Mouse (Mus musculus): ENCODE measurements around the gene Trappc11.

DNA sequence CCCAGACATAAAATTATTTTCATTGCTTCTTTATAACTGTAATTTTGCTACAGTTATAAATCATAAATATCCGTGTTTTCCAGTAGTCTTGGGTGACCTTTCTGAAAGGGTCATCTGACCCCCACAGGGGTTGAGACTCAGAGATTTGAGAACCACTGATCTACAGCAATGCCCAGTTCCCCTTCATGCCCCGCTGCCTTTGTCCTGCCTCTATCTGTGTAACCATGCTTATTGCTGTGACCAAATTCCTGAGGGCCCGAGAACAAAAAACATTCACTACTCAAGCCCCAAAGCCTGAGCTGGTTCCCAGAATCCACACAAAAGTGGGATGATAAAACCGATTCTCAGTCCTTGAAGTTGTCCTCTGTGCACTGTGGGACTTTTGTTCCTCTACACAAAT lies 5.1 kb upstream of the Trappc11 start:
- TF ChIP-seq CTCF (IDR thresholded peaks at IDR 0.05; ENCODE audit: low read depth, low read length) (no peak), POLR2A (IDR thresholded peaks at IDR 0.05; ENCODE audit: insufficient read depth, low read length) (no peak), EP300 (IDR thresholded peaks at IDR 0.05; ENCODE audit: insufficient read depth, low read depth, low read length) (no peak)
